Mouse (Mus musculus): ENCODE data around the gene Thap4.

Thap4 gene

DNA sequence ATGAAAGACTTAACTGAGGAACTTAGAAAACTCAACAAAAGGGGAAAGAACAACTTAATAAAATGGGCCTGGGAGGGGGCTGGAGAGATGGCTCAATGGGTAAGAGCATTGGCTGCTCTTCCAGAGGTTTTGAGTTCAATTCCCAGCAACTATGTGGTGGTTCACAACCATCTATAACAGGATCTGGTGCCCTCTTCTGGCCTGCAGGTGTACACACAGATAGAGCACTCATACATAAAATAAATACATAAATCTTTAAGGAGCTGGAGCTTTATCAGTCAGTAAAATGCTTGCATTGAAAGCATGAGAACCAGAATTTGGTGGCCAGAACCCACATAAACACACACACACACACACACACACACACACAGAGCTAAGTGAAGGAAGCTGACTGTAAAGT lies 11.8 kb downstream of the Thap4 start:
- DNase-seq, result no peak

DNA sequence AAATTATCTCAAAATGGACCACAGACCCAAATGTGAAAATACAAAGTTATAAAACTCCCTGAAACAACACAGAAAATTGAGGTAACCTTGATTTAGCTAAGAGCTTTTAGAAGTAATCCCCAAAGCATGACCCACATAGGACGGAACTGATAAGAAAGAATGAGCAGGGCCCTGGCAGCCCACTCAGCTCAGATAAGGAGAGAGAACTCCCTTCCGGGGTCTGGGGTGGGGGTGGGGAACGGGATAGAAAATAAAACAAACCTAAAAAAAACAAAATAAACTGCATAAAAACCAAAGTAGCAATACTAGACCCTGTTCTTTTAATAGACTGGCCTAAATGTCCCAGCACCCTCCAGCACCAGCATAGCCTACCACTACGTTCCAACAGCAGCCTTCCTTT lies 12.7 kb downstream of the Thap4 start:
- no peak for DNase-seq

DNA sequence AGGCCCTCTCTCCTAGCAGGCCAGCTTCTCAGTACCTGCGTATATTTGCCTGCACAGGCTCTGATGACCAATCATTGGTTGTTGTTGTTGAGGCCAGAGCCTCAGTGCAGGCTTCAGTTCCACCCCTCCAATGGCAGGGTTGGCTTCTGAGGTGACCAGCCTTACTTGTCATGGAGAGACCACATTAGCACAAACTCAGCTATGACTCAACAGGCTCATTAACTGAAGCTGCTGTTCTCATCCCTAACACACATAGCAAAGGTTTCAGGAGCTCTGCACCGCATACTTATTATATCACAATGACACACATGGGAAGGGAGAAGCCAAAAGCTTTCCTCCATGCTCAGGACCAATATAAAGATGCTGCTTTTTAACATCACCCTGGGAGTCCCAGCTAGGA lies 14.0 kb downstream of the Thap4 start:
- DNase-seq, result no peak

DNA sequence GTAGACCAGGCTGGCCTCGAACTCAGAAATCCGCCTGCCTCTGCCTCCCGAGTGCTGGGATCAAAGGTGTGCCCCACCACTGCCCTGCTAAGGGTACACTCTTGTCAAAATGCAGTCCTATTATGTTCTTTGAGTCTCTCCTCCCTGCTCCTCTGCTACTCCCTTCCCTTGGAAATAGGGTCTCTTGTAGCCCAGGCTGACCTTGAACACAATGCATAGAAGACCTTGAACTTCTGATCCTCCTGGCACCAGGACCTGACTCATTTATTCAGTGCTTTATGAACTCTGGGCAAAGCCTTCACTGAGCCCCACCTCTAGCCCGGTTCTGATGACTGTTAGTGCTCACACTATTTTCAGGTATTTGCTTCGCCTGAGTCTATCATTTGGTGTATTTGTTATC lies 17.0 kb downstream of the Thap4 start:
- DNase-seq, result no peak

DNA sequence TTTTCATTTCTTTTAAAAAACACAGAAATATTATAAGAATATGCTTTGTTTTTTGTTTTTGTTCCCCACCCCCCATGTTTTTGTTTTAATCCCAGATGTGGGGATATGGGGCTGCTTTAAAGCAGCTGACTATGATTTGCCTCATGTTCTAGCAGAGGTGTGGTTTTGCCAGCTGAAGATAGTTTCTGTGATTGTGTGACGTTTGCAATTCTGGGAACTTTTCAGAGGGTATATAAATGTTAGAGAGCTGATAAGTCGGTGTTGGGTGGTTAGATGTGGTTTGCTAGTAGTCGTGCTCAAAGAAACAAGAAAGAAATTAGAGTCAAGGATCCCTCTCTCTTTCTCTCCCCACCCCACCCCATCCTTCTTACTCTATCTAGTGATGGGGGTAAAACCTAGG lies 18.8 kb downstream of the Thap4 start:
- no peak for DNase-seq

DNA sequence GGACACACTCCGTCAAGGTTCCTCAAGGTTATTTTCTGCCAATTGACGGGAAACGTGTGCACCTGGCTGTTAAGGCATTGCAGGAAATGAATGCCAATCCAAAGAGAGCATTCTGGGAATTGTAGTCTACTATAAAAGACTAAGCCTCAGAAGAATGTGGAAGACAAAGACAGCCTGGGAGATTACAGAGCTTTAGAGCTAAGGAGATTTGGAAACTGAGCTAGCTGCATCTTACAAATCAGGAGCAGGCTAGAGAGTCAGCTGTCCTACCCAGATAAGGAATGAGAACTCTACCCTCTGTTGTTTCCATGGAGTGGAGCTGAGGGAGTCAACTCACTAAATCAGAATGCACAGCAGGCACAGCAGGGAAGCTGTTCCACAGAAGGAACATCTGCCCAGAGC lies 22.8 kb downstream of the Thap4 start:
- no peak for DNase-seq

DNA sequence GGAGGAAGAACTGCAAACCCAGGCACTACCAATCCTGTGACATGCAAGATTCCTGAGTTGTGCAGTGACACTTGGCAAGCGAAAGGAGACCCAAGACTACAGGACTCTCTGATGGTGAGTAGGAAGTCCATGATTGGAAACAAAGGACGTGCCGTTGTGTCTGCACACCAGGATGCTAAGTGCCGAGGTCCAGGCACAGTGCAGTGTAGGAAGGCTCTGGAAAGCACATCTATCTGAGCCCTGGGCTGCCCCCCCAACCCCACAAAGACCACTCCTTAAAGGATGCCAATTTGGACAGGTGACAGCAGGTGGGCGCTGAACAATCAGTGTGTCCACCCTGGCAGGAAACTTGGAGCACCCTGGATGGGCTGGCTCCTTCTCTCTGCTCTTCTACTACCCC lies 23.6 kb downstream of the Thap4 start:
- DNase-seq, result no peak

DNA sequence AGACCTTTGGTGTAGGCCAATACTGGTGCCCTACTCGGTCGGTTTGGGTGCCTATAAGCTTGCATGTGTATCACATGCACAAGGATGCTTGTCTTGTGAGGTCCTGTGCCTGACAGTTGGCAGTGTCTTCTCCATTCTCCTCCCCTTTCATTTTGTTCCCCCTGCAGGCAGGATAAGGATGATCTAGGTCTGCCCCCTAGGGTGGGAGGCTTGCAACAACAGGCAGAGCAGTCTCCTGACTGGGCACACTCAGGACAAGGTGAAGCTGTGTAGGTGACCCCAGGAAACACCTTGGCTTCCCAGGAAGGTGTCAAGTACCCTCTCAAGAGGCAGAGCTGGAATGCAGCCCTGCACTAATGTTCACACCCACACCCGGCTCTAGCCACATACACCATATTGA lies 27.7 kb downstream of the Thap4 start:
- peak; percentile 96 for DNase-seq

DNA sequence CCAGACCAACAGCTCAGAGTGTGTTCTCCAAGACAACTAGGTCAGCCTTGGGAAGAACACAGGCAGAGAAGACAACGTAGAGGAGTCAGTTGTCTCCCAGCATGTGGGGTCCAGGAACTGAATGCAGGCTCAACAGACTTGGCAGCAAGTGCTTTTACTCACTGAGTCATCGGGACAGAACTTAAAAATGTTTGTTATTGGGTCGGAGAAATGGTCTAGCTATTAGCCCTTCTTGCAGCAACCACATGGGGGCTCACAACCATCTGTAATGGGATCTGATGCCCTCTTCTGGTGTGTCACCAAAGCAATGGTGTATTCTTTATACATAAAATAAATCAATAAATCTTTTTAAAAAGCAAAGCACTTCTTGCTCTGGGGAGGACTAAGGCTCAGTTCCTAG lies 28.5 kb downstream of the Thap4 start:
- DNase-seq, result no peak

DNA sequence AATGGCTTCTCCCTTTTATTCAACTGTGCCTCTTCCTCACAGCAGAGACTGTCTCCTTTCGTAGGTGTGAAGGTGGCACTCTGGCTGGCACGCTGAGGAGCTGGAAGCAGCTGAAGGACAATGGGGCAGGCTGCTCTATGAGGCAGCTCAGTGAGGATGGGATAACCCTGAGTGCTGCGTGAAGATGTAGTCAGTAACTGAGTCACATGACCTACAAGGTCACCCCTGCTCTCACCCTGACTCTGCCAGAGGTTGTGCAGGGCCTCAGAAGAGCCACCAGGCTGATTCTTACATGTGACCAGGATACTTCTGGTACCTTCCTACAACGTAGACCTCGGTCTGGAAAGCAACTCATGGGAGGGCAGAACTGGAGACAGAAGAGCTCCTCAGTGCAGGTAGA lies 29.0 kb downstream of the Thap4 start:
- DNase-seq, result peak; percentile 90

DNA sequence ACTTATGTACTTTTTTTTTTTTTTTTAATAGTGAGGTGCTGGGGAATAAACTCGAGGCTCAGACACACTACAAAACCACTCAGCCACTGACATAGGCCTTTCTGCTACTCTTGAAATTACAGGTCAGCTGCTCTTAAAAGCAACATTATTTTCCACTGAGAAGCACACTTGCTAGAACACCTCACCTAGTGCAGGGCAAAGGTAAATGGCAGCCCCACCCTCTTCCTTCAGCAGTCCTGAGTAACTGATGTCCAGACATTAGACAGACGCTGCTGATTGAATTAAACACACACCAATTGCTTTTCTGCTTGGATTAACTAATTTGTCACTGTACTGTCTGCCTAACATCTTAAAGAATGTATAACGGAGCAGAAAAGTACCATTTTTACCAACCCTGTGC lies 30.0 kb downstream of the Thap4 start:
- no peak for DNase-seq

DNA sequence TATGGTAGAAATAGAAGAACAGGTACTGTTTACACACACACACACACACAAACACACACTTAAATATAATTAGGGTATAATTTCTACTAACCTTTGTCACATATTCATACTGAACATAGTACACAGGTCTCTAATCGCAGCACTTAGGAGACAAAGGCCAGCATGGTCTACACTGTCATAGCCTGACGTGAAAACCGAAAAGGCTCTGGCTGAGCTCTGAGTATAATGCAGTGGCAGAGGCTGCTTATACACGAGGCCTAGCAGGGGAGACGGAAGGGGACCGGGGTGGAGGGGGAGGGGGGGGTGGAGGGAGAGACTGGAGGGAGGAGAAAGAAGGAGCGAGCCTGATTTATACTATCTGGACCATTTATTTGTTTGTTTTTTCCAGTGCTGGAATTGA lies 33.1 kb downstream of the Thap4 start:
- no peak for DNase-seq

DNA sequence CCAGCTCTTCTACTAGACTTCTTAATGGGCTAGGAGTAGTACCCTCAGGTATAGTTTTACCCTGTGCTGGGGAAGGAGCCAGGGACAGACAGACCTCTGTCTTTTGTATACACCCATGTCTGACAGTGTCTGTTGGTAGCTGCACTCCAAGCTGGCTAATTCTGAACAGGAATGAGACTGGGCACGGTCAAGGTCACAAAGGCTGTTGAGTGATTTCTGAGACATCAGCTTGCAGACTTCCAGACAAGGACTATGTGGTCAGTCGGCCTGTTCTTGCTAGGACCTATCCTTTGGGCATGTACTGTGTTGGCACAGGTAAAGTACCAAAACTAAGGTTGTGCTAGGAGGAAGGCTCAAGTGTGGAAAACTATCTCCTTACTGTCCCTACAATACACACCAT lies 38.5 kb downstream of the Thap4 start:
- no peak for DNase-seq

DNA sequence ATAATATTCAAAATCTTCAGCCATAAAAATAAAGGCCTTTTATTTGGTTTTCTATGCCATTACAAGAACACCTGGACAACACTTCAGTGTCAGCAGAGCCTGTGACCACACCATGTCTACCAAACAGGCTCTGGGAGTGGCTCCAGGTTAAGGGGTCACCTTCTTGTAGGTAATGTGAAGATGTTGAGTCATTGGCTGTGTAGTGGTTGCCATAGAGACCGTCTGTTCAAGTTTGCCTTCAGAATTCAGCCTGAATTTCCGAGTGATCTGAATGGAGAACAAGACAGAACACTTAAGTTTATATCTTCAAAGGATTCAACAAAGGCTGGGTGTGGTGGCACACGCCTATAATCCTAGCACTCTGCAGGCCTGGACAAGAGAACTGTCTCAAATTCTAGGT lies 49.3 kb downstream of the Thap4 start:
- no peak for DNase-seq

DNA sequence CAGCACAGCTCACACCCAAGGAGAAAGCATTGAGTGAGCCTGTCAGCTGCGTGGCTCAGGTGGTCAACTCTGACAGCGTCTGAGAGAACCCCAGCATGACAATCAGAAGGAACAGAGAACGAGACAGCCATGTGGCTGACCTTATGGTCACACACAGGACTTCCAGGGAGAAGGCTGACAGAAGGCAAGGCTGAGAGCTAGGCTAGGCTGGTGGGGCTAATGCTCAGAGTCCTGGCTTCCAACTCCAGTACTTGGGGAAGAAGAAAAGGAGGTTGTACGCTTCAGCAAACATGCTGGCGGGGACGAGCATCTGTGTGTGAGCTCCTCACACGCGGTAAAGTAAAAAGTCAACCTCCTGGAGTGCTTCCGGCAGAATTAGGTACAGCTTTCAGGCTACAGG lies 50.3 kb downstream of the Thap4 start:
- no peak for DNase-seq

DNA sequence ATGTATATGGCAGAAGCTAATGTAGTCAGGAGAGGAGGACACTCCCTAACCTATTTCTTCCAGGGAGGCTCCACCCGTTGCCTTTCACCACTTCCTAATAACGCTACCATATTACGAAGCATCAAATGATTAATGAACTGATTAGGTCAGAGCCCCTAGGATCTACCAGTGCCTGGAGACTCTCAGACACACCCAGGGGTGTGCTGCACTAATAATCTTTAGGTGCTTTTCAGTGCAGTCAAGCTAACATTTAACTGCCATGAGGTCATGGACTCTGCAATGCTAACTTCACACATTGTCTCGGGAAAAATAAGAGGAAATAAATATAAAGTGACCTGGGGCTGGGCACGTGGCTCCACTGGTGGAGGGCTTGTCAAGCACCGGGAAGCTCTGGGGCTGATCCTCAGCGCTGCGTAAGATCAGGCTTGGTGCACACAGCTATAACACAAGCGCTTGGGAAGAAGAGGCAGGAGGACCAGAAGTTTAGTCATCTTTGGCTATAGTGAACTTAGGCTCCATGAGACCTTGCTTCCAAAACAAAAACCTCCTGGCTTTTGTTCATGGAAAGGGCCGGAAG lies 51.1 kb downstream of the Thap4 start:
- DNase-seq, result no peak

DNA sequence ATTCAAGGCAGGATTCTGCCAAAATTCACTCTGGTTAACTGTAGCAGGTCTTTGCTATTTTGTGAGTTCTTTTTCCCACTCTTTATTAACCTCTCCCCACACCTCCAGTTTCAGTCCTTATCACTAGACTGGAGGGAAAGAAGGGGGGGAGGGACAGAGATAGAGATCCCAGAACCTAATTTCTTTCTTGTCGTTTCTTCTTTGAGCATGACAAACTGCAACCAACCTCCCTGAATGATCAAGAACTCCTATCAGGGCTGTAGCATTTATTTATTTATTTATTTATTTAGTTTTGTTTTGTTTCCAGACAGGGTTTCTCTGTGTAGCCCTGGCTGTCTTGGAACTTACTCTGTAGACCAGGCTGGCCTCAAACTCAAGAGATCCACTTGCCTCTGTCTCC lies 52.6 kb downstream of the Thap4 start:
- DNase-seq, result no peak

DNA sequence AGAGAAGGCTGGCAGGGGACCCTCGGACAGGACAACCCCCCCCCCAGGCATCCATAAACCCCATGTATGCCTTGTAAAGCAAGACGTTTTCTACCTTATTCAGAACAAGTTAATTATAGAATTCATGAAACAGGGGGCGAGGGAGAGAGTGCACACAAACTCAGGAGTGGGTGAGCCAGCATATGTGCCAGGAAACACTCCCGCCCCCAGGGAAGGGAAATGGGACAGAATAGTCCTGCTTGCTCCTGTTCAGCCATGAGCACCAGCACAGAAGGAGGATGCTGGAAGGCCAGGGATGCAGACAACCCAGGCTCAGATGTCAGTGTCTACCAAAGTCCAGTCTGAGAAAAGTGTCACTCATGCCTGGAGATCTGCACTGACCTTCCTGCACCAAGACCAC lies 55.5 kb downstream of the Thap4 start:
- DNase-seq, result no peak

DNA sequence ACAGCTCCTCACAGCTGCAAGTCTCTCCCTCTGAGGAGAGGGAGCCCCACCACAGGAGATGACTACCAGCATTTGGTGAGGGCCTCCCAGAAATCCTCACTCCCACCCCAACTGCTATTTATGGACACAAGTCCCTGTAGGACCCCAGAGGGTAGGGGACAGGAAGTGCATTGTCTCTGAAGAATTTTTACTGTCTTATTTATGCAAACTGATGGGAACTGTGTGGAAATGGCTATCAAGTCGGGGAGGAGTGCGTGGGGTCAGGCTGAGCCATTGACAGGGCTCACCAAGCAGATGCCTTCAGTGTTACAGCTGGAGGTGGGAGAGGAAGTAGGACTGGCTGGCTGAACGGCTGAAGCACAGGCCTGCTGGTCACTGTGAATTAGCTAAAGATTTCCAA lies 57.3 kb downstream of the Thap4 start:
- DNase-seq, result no peak

DNA sequence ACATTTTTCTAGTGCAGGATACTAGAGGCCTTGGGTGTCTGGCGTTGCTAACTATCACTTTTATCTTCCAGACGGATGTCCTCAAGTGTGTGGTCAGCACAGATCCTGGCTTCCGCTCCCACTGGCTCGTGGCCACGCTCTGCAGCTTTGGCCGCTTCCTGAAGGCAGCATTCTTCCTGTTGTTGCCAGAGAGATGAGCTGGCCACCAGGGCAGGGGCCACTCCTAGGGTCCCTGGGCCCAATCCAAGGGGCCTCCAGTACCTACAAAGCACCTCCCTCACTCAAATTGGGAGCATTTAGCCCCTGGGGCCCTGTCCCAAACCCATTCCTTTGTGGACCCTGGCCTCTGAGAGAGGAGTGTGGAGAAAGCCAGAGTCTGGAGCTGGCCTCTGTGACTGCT lies 59.7 kb downstream of the Thap4 start:
- peak; percentile 98 for DNase-seq

DNA sequence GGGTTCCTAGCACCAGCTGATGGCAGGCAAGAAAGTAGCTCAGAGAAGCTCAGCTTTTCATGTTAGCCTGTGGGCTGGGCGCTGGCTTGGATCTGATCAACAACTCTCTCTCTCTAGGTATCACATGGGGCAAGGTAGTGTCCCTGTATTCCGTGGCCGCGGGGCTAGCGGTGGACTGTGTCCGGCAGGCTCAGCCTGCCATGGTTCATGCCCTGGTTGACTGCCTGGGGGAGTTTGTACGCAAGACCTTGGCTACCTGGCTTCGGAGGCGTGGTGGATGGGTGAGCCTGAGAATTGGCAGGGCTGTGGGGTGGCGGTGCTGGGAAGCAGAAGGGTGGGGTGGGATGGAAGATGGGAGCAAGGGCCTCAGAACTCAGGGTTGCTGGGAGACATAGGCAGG lies 60.7 kb downstream of the Thap4 start:
- DNase-seq, result peak; percentile 91

DNA sequence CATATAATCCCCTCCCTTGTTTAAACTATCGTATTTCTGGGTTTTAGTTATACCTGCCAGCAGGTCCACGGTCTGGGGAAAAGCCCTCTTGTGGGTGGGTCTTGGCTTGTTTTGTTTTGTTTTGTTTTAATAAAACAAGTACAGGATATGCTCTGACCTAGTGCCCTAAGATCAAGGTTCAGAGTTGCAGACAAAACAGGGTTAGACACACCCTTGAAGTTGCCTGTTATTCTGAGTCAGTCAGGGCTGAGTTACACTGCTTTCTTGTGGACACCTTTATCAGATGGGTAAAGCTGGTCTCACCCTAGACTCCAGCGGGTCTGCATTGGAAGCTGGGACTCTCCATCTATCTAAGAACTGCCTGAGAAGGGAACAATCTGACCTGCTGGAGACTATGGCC lies 61.2 kb downstream of the Thap4 start:
- DNase-seq, result no peak

DNA sequence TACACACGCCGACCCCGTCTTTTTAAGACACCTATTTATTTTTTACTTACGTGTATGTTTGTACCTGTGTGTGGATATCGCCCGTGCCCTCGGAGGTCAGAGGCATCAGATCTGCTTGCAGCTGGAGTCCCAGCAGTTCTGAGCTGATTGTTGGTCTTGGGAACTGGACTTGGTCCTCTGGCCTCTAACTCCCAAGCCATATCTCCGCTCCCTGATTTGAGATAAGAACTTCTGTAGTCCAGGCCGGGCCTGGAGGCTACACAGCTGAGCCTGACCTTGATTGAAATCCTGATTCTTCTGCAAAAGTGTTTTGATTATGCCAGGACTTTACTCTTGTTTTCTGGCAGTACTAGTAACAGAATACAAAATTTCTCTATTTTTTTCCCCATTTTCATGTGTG lies 61.9 kb downstream of the Thap4 start:
- DNase-seq, result no peak

DNA sequence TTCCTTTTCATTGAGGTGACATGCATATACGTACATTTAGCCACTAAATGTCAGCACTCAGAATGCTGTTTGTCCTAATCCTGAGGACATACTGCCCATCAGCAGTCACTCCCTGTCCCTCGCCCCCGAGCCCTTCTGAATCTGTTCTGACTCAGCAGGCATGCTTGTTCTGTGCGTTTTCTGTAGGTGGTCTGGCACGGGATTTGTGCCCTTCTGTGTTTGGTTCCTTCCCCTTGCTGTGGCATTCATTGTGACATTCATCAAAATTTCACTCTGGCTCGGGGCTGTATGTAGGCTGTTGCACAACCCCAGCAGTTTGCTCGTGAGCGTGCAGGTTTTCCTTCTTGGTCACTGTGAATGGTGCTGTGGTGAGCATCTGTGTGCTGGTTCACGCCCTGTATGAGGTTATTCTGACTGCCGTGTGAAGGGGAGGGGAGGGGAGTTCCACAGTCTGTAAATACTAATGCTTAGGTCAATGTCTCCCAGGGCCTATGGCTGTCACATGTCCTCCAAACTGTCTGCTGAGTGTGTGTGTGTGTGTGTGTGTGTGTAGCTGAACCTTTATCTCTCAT lies 62.8 kb downstream of the Thap4 start:
- no peak for DNase-seq

DNA sequence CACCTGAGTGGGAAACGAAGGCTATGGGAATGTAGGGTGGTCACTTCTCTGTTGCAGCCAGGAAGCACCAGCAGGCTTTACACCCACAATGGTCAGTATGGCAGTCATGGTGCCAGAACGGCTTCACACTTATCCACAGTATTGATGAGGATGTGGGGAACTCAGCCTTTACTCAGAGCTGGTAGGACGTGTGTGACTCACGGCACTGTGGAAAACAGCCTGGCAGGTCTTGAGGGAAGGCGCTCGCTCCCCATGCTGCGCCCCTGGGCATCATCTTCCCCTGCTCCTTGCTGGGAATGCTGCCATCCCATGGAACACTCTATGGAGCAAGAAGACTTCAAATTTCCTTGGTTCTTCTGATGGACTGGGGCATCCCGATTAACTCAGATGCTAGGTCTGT lies 63.6 kb downstream of the Thap4 start:
- no peak for DNase-seq
